Mouse (Mus musculus) heart, postnatal 4 days (tissue): ENCODE data around the gene Tacc2. TPM values are rescaled to one million over a fixed set of nuclear protein-coding genes. Genes with fewer than 3 reads are reported as not detected.
A peak's percentile ranks its signal among the peaks of the same experiment; 100 is the strongest.
"Not testable (repeated sequence)": the region's sequence is repeated elsewhere in the genome, so short reads cannot be mapped to it uniquely, and the experiment has no call there.

Experiments
- DNase-seq: peaks from one replicate; pipeline ENCODE4 v3.0.0; 2021
- total RNA-seq, 2 experiments: library from RNA; stranded (reverse); gene quantifications; 2 replicates each; pipeline ENCODE4 v1.2.3; 2021

Gene Tacc2
- 100 to 1,000 TPM; 140 to 147 TPM for total RNA-seq

- no peak for DNase-seq
These were observed at the start of gene Tacc2 for GRCm38 (mm10) chr7:130577388-130578003. Gene Tacc2 (plus strand): TSS chr7:130577438.

- not testable (repeated sequence) for DNase-seq
These were observed 46.1 kb upstream of the Tacc2 start for GRCm38 (mm10) chr7:130531138-130531537.

- peak; percentile 97 for DNase-seq
These were observed 43.6 kb upstream of the Tacc2 start for GRCm38 (mm10) chr7:130533316-130534260.

- DNase-seq = no peak
These were observed 42.1 kb upstream of the Tacc2 start for GRCm38 (mm10) chr7:130535174-130535573.

- no peak for DNase-seq
These were observed 40.2 kb upstream of the Tacc2 start for GRCm38 (mm10) chr7:130537068-130537467.

- DNase-seq = no peak
These were observed 37.1 kb upstream of the Tacc2 start for GRCm38 (mm10) chr7:130540176-130540575.

GRCm38 (mm10) chr7:130543181-130543580, 34.1 kb upstream of the Tacc2 start:
- DNase-seq = no peak

GRCm38 (mm10) chr7:130545401-130545800, 31.8 kb upstream of the Tacc2 start:
- DNase-seq = no peak

- no peak for DNase-seq
These were observed 31.3 kb upstream of the Tacc2 start for GRCm38 (mm10) chr7:130545893-130546292.

GRCm38 (mm10) chr7:130546421-130546790, 30.8 kb upstream of the Tacc2 start:
- DNase-seq = no peak

- DNase-seq = peak; percentile 95
These were observed 30.3 kb upstream of the Tacc2 start for GRCm38 (mm10) chr7:130546791-130547484.

GRCm38 (mm10) chr7:130547635-130548175, 29.5 kb upstream of the Tacc2 start:
- no peak for DNase-seq

- peak; percentile 68 for DNase-seq
These were observed 24.5 kb upstream of the Tacc2 start for GRCm38 (mm10) chr7:130552780-130553179.

GRCm38 (mm10) chr7:130553321-130553720, 23.9 kb upstream of the Tacc2 start:
- no peak for DNase-seq

- peak; percentile 45 for DNase-seq
These were observed 21.6 kb upstream of the Tacc2 start for GRCm38 (mm10) chr7:130555597-130555996.

- no peak for DNase-seq
These were observed 18.6 kb upstream of the Tacc2 start for GRCm38 (mm10) chr7:130558592-130558991.

- no peak for DNase-seq
These were observed 16.3 kb upstream of the Tacc2 start for GRCm38 (mm10) chr7:130560933-130561332.

- no peak for DNase-seq
These were observed 14.0 kb upstream of the Tacc2 start for GRCm38 (mm10) chr7:130563276-130563675.

- no peak for DNase-seq
These were observed 13.4 kb upstream of the Tacc2 start for GRCm38 (mm10) chr7:130563880-130564279.

GRCm38 (mm10) chr7:130564596-130564995, 12.6 kb upstream of the Tacc2 start:
- DNase-seq = no peak

- peak; percentile 25 for DNase-seq
These were observed 8.3 kb upstream of the Tacc2 start for GRCm38 (mm10) chr7:130568783-130569436.

GRCm38 (mm10) chr7:130570472-130570871, 6.8 kb upstream of the Tacc2 start:
- no peak for DNase-seq
